Mouse (Mus musculus): Measurements from ENCODE around the gene Fcrl5.

DNA sequence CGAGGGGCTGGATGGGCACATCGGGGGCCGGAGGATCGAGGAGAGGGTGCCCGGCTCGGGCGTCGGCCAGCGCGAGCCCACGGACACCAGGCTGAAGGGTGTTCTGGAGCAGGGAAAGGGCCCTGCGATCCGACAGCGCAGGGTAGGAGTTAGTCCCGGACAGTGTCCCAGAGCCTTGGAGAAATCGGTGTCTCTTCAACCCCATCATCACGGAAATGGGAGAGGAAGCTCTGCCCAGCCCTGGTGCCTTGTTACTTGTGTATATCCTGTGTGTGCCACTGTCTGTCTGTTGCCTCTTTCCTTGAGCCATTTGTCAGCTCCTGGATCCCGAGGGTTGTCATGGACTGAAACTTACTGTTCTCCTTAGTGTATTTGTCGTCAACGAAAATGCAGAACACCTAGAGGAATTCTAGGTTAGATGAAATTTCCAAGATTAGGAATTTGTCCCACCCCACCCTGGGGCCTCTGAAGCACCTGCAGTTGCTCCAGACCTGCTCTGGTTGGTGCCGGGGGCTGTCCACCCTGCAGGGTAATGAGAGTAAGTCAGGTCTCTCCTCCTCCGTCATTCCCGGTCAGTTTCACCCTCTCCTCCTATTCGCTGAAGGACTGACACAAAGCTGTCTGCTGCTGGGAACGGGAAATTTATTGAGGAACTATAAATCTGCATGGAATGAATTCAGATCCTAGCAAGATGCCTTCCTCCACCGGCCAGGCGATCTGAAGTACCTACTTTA is 90.4 kb downstream of the Fcrl5 start:
- no peak for TF ChIP-seq CTCF (IDR thresholded peaks at IDR 0.05; ENCODE audit: control insufficient read depth, insufficient read depth, insufficient replicate concordance, low read depth, low read length)
- no peak for TF ChIP-seq POLR2A (IDR thresholded peaks at IDR 0.05; ENCODE audit: control insufficient read depth, low read depth, low read length)

All from testis, adult 2 months (tissue).